Mouse (Mus musculus) hindbrain, embryonic 11.5 days (tissue): ENCODE measurements around the gene Homer1. TPM values are rescaled to one million over a fixed set of nuclear protein-coding genes. Genes with fewer than 3 reads are reported as not detected.

ENCODE experiments used
- ATAC-seq: fragments of 200-750 bp; cut with Nextera tagmentation; 2 replicates; pipeline ENCODE4 v1.8.0; 2017; ENCODE audit warnings: mild to moderate bottlenecking, moderate TSS enrichment, moderate library complexity; ENCODE audit not compliant: low FRiP score
- DNase-seq: peaks from one replicate; pipeline ENCODE4 v3.0.0-alpha.2; 2015; ENCODE audit warnings: low spot score
- H3K27ac ChIP-seq: fragments of 300-500 bp; sonication (generic); 2 replicates; pipeline ENCODE4 v1.5.1; 2014; ENCODE audit warnings: mild to moderate bottlenecking, low read depth, low read length
- H3K27me3 ChIP-seq: fragments of 300-500 bp; sonication (generic); 2 replicates; pipeline ENCODE4 v1.6.1; 2014; ENCODE audit warnings: mild to moderate bottlenecking, low read length, moderate library complexity, mixed read lengths; ENCODE audit not compliant: control insufficient read depth, insufficient read depth
- H3K36me3 ChIP-seq: fragments of 300-500 bp; sonication (generic); 2 replicates; pipeline ENCODE4 v1.6.1; 2014; ENCODE audit warnings: mild to moderate bottlenecking, low read length, moderate library complexity, mixed read lengths; ENCODE audit not compliant: control insufficient read depth, insufficient read depth
- H3K4me1 ChIP-seq: fragments of 300-500 bp; sonication (generic); replicated peaks from 2 replicates; pipeline ENCODE4 v1.6.1; 2014; ENCODE audit warnings: low read length, mixed read lengths; ENCODE audit not compliant: control insufficient read depth, insufficient read depth
- H3K4me2 ChIP-seq: fragments of 300-500 bp; sonication (generic); replicated peaks from 2 replicates; pipeline ENCODE4 v1.6.1; 2014; ENCODE audit warnings: mild to moderate bottlenecking, low read depth, low read length
- H3K4me3 ChIP-seq: fragments of 300-500 bp; sonication (generic); 2 replicates; pipeline ENCODE4 v1.5.1; 2014; ENCODE audit warnings: low read depth, low read length
- H3K9ac ChIP-seq: fragments of 300-500 bp; sonication (generic); 2 replicates; pipeline ENCODE4 v1.6.1; 2014; ENCODE audit warnings: low read depth, low read length
- H3K9me3 ChIP-seq: fragments of 300-500 bp; sonication (generic); 2 replicates; pipeline ENCODE4 v1.6.1; 2016; ENCODE audit warnings: low read length; ENCODE audit not compliant: control insufficient read depth
- WGBS: fragments of 180-500 bp; shearing (Covaris S2); extraction: QIAGEN DNeasy Blood & Tissue Kit; methylation state at CpG from one replicate; pipeline ENCODE4 v1.1.7; 2014; 5-methylcytosine and 5-hydroxymethylcytosine counted together
- polyA plus RNA-seq: library from polyadenylated mRNA; unstranded; fragments of >200 nt; fragmentation: Nextera tagmentation; extraction: Ambion mirVana; gene quantifications from 2 replicates; pipeline ENCODE4 v1.2.1, GENCODE M21; 2014

The Homer1 gene
- polyA plus RNA-seq, 1 experiment from 2014 or later = 17.7 TPM

- 84% methylated on average over 3 of the region's 3 CpGs for WGBS
- DNase-seq = no peak
- ATAC-seq = no peak
Observed at GRCm38 (mm10) chr13:93326326-93326725, 26.9 kb downstream of the Homer1 start.

GRCm38 (mm10) chr13:93331721-93332120 lies 32.3 kb downstream of the Homer1 start:
- DNase-seq (no peak), ATAC-seq (no peak)
- Histone ChIP-seq H3K9ac (no peak overlapping the region), H3K4me3 (no peak overlapping the region), H3K36me3 (no peaks in the 10 kb centered on the region), H3K4me1 (no peaks in the 10 kb centered on the region), H3K27me3 (no peaks in the 10 kb centered on the region), H3K9me3 (no peaks in the 10 kb centered on the region), H3K27ac (no peak overlapping the region), H3K4me2 (no peak overlapping the region)
- 91% methylated on average over 2 of the region's 2 CpGs for WGBS

More at GRCm38 (mm10) chr13:93326326-93326725, 26.9 kb downstream of the Homer1 start:
- H3K9me3 ChIP-seq = no peaks in the 10 kb centered on the region
- H3K4me1 ChIP-seq = no peaks in the 10 kb centered on the region
- H3K36me3 ChIP-seq = no peaks in the 10 kb centered on the region
- H3K4me3 ChIP-seq = no peak overlapping the region
- H3K4me2 ChIP-seq = no peak overlapping the region
- no peaks in the 10 kb centered on the region for H3K27me3 ChIP-seq
- no peak overlapping the region for H3K9ac ChIP-seq
- H3K27ac ChIP-seq = no peak overlapping the region

GRCm38 (mm10) chr13:93332491-93332890 lies 33.1 kb downstream of the Homer1 start:
- Histone ChIP-seq H3K4me3 (no peak overlapping the region), H3K9me3 (no peaks in the 10 kb centered on the region)
- ATAC-seq = no peak

GRCm38 (mm10) chr13:93335337-93335736 lies 35.9 kb downstream of the Homer1 start:
- ATAC-seq (no peak), DNase-seq (no peak)
- 84% methylated on average over 3 of the region's 3 CpGs for WGBS

More at GRCm38 (mm10) chr13:93332491-93332890, 33.1 kb downstream of the Homer1 start:
- H3K9ac ChIP-seq = no peak overlapping the region
- H3K4me1 ChIP-seq = no peaks in the 10 kb centered on the region
- 96% methylated on average over 13 of the region's 13 CpGs for WGBS
- no peaks in the 10 kb centered on the region for H3K36me3 ChIP-seq
- H3K27me3 ChIP-seq = no peaks in the 10 kb centered on the region
- DNase-seq = no peak
- H3K4me2 ChIP-seq = no peak overlapping the region
- no peak overlapping the region for H3K27ac ChIP-seq

DNA sequence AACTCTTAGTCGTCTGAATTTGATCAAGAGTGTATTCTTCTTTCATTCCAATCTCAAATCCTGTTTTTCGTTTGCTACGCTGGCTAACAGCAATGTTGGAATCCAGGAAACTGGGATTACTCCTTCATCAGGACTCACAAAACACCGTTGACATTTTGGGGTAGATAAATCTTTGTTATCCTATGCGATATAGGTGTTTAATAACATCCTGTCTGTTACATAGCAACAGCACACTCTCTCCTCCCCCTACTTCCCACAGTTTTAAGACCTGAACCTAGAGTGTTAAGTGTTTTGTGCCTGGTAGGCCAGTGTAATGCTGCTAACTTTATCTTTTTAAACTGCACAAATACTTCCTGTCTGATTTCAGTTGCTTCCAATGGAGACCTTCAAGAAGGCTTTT lies 39.0 kb downstream of the Homer1 start:
- DNase-seq = no peak
- H3K9ac ChIP-seq = no peak overlapping the region
- H3K27ac ChIP-seq = no peak overlapping the region
- H3K27me3 ChIP-seq = no peaks in the 10 kb centered on the region
- no peak overlapping the region for H3K4me2 ChIP-seq
- 75% methylated on average over 5 of the region's 5 CpGs for whole genome bisulfite sequencing
- H3K9me3 ChIP-seq = no peaks in the 10 kb centered on the region
- no peaks in the 10 kb centered on the region for H3K36me3 ChIP-seq
- H3K4me1 ChIP-seq = no peaks in the 10 kb centered on the region
- no peak overlapping the region for H3K4me3 ChIP-seq
- ATAC-seq = no peak

More at GRCm38 (mm10) chr13:93335337-93335736, 35.9 kb downstream of the Homer1 start:
- H3K4me3 ChIP-seq = no peak overlapping the region
- no peaks in the 10 kb centered on the region for H3K27me3 ChIP-seq
- H3K27ac ChIP-seq = no peak overlapping the region
- no peaks in the 10 kb centered on the region for H3K9me3 ChIP-seq
- H3K4me2 ChIP-seq = no peak overlapping the region
- no peaks in the 10 kb centered on the region for H3K36me3 ChIP-seq
- H3K4me1 ChIP-seq = no peaks in the 10 kb centered on the region
- H3K9ac ChIP-seq = no peak overlapping the region

GRCm38 (mm10) chr13:93340555-93341278 lies 41.3 kb downstream of the Homer1 start:
- no peak overlapping the region for H3K9ac ChIP-seq
- no peak overlapping the region for H3K27ac ChIP-seq
- no peaks in the 10 kb centered on the region for H3K36me3 ChIP-seq
- H3K27me3 ChIP-seq = no peaks in the 10 kb centered on the region
- DNase-seq = no peak
- H3K4me1 ChIP-seq = no peaks in the 10 kb centered on the region
- 89% methylated on average over 3 of the region's 3 CpGs for WGBS
- no peak for ATAC-seq
- no peak overlapping the region for H3K4me3 ChIP-seq
- H3K4me2 ChIP-seq = no peak overlapping the region
- H3K9me3 ChIP-seq = no peaks in the 10 kb centered on the region

DNA sequence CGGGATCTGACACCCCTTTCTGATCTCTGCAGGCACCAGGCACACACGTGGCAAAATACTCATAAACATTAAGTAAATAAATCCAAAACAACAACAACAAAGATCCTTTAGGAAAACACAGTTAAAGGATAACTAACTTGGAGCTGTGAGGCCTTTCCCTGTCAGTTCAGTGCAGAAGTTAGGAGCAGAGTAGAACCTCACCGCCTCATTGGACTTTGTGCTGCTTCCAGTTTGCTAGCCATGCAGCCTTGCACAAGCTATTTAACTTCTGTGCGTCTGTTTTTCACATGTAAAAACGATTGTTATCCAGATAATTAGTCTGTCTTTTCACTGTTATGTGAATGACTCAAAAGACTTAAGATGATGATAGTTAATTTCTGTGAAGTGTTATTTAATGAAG lies 43.2 kb downstream of the Homer1 start:
- H3K9me3 ChIP-seq = no peaks in the 10 kb centered on the region
- 85% methylated on average over 5 of the region's 5 CpGs for WGBS
- H3K4me1 ChIP-seq = no peaks in the 10 kb centered on the region
- no peak overlapping the region for H3K4me3 ChIP-seq
- H3K27me3 ChIP-seq = no peaks in the 10 kb centered on the region
- no peak overlapping the region for H3K4me2 ChIP-seq
- DNase-seq (no peak), ATAC-seq (no peak)
- H3K27ac ChIP-seq = no peak overlapping the region
- no peaks in the 10 kb centered on the region for H3K36me3 ChIP-seq
- H3K9ac ChIP-seq = no peak overlapping the region

GRCm38 (mm10) chr13:93344395-93344794 lies 45.0 kb downstream of the Homer1 start:
- Histone ChIP-seq H3K36me3 (no peaks in the 10 kb centered on the region), H3K9ac (no peak overlapping the region), H3K4me2 (no peak overlapping the region), H3K4me3 (no peak overlapping the region), H3K27me3 (no peaks in the 10 kb centered on the region), H3K9me3 (no peaks in the 10 kb centered on the region), H3K4me1 (no peaks in the 10 kb centered on the region), H3K27ac (no peak overlapping the region)
- ATAC-seq (no peak), DNase-seq (no peak)
- 88% methylated on average over 1 of the region's 1 CpGs for WGBS

GRCm38 (mm10) chr13:93345854-93346253 lies 46.4 kb downstream of the Homer1 start:
- H3K9ac ChIP-seq = no peak overlapping the region
- H3K9me3 ChIP-seq = no peaks in the 10 kb centered on the region
- no peak overlapping the region for H3K27ac ChIP-seq
- H3K27me3 ChIP-seq = no peaks in the 10 kb centered on the region
- ATAC-seq (no peak), DNase-seq (no peak)
- WGBS = 89% methylated on average over 3 of the region's 3 CpGs
- H3K4me2 ChIP-seq = no peak overlapping the region
- H3K36me3 ChIP-seq = no peaks in the 10 kb centered on the region
- H3K4me3 ChIP-seq = no peak overlapping the region
- H3K4me1 ChIP-seq = no peaks in the 10 kb centered on the region
